Mouse (Mus musculus) midbrain, embryonic 16.5 days (tissue): ENCODE results near the gene Smim9. TPM values are rescaled to one million over a fixed set of nuclear protein-coding genes. Genes with fewer than 3 reads are reported as not detected.

Source experiments
- ATAC-seq: fragments of 200-750 bp; cut with Nextera tagmentation; 2 replicates; pipeline ENCODE4 v1.8.0; 2017; ENCODE audit warnings: moderate TSS enrichment
- H3K27ac ChIP-seq: fragments of 300-500 bp; sonication (generic); 2 replicates; pipeline ENCODE4 v1.5.1; 2014; ENCODE audit warnings: mild to moderate bottlenecking, low read length, mixed read lengths
- H3K27me3 ChIP-seq: fragments of 300-500 bp; sonication (generic); 2 replicates; pipeline ENCODE4 v1.6.1; 2014; ENCODE audit warnings: low read depth, low read length, mixed read lengths; ENCODE audit not compliant: control insufficient read depth, insufficient read depth
- H3K36me3 ChIP-seq: fragments of 300-500 bp; sonication (generic); 2 replicates; pipeline ENCODE4 v1.6.1; 2014; ENCODE audit warnings: mild to moderate bottlenecking, low read length, moderate library complexity, mixed read lengths; ENCODE audit not compliant: control insufficient read depth, insufficient read depth
- H3K4me1 ChIP-seq: fragments of 300-500 bp; sonication (generic); 2 replicates; pipeline ENCODE4 v1.6.1; 2014; ENCODE audit warnings: mild to moderate bottlenecking, low read length, mixed read lengths; ENCODE audit not compliant: control insufficient read depth, insufficient read depth
- H3K4me2 ChIP-seq: fragments of 300-500 bp; sonication (generic); 2 replicates; pipeline ENCODE4 v1.6.1; 2014; ENCODE audit warnings: mild to moderate bottlenecking, low read length, mixed read lengths
- H3K4me3 ChIP-seq: fragments of 300-500 bp; sonication (generic); 2 replicates; pipeline ENCODE4 v1.5.1; 2014; ENCODE audit warnings: low read depth, mild to moderate bottlenecking, low read length, moderate library complexity, mixed read lengths
- H3K9ac ChIP-seq: fragments of 300-500 bp; sonication (generic); 2 replicates; pipeline ENCODE4 v1.6.1; 2014; ENCODE audit warnings: low read depth, low read length, mixed read lengths
- H3K9me3 ChIP-seq: fragments of 300-500 bp; sonication (generic); replicated peaks from 2 replicates; pipeline ENCODE4 v1.6.1; 2014; ENCODE audit warnings: mild to moderate bottlenecking, low read length, mixed read lengths; ENCODE audit not compliant: control insufficient read depth, poor library complexity, severe bottlenecking
- WGBS: fragments of 180-500 bp; shearing (Covaris S2); extraction: QIAGEN DNeasy Blood & Tissue Kit; methylation state at CpG from one replicate; pipeline ENCODE4 v1.1.7; 2014; 5-methylcytosine and 5-hydroxymethylcytosine counted together
- polyA plus RNA-seq: library from polyadenylated mRNA; unstranded; fragments of >200 nt; fragmentation: Nextera tagmentation; extraction: Ambion mirVana; gene quantifications from 2 replicates; pipeline ENCODE4 v1.2.1, GENCODE M21; 2015

Smim9 gene
- polyA plus RNA-seq, 1 experiment from 2014 or later: not detected

- Histone ChIP-seq H3K27me3 (no peaks in the 10 kb centered on the region), H3K4me2 (peak within 1 kb of the TSS; percentile 69), H3K4me3 (peak within 1 kb of the TSS; percentile 51), H3K36me3 (no peaks in the 10 kb centered on the region), H3K27ac (peak within 1 kb of the TSS; percentile 50; the same call in 1 of the 2 replicates), H3K9ac (peak within 1 kb of the TSS; percentile 64), H3K4me1 (0 out of 2 replicates have a peak, but pooled peaks cover 2% of the 10 kb centered on the region), H3K9me3 (no peaks in the 10 kb centered on the region)
- 22% methylated on average over 33 of the region's 36 CpGs for WGBS
- peak; percentile 100 for ATAC-seq
These were observed 33.0 kb downstream of the Smim9 start, which contains the start of gene Mpp1 for GRCm38 (mm10) chrX:75130467-75131160. TSS of gene Mpp1 (minus strand) at chrX:75131016.

GRCm38 (mm10) chrX:75129474-75129873 lies 34.1 kb downstream of the Smim9 start:
- WGBS: 77% methylated on average over 2 of the region's 2 CpGs
- Histone ChIP-seq H3K4me2 (no peak overlapping the region), H3K27ac (no peak overlapping the region), H3K9ac (no peak overlapping the region), H3K4me1 (0 out of 2 replicates have a peak, but pooled peaks cover 2% of the 10 kb centered on the region), H3K36me3 (no peaks in the 10 kb centered on the region), H3K27me3 (no peaks in the 10 kb centered on the region), H3K4me3 (no peak overlapping the region), H3K9me3 (no peaks in the 10 kb centered on the region)
- ATAC-seq: no peak

- no peak overlapping the region for H3K4me3 ChIP-seq
- no peak for ATAC-seq
These were observed 35.1 kb downstream of the Smim9 start for GRCm38 (mm10) chrX:75128333-75128980.

GRCm38 (mm10) chrX:75126893-75127292 lies 36.7 kb downstream of the Smim9 start:
- ATAC-seq: no peak

More at GRCm38 (mm10) chrX:75128333-75128980, 35.1 kb downstream of the Smim9 start:
- 0 out of 2 replicates have a peak, but pooled peaks cover 2% of the 10 kb centered on the region for H3K4me1 ChIP-seq
- no peaks in the 10 kb centered on the region for H3K27me3 ChIP-seq
- no peak overlapping the region for H3K4me2 ChIP-seq
- no peak overlapping the region for H3K27ac ChIP-seq
- H3K36me3 ChIP-seq: no peaks in the 10 kb centered on the region
- H3K9ac ChIP-seq: no peak overlapping the region
- no peaks in the 10 kb centered on the region for H3K9me3 ChIP-seq

GRCm38 (mm10) chrX:75125606-75126005 lies 38.0 kb downstream of the Smim9 start:
- WGBS: 89% methylated on average over 3 of the region's 3 CpGs
- no peak overlapping the region for H3K4me3 ChIP-seq
- 0 out of 2 replicates have a peak, but pooled peaks cover 2% of the 10 kb centered on the region for H3K4me1 ChIP-seq
- H3K4me2 ChIP-seq: no peak overlapping the region
- H3K27me3 ChIP-seq: no peaks in the 10 kb centered on the region
- no peak for ATAC-seq
- H3K36me3 ChIP-seq: no peaks in the 10 kb centered on the region
- no peak overlapping the region for H3K27ac ChIP-seq
- no peak overlapping the region for H3K9ac ChIP-seq
- H3K9me3 ChIP-seq: no peaks in the 10 kb centered on the region

More at GRCm38 (mm10) chrX:75126893-75127292, 36.7 kb downstream of the Smim9 start:
- Histone ChIP-seq H3K9ac (no peak overlapping the region), H3K27me3 (no peaks in the 10 kb centered on the region), H3K27ac (no peak overlapping the region), H3K36me3 (no peaks in the 10 kb centered on the region), H3K4me1 (0 out of 2 replicates have a peak, but pooled peaks cover 2% of the 10 kb centered on the region), H3K9me3 (no peaks in the 10 kb centered on the region), H3K4me2 (no peak overlapping the region), H3K4me3 (no peak overlapping the region)

GRCm38 (mm10) chrX:75115550-75115949 lies 48.0 kb downstream of the Smim9 start:
- Histone ChIP-seq H3K4me1 (no peaks in the 10 kb centered on the region), H3K9me3 (no peaks in the 10 kb centered on the region), H3K27ac (no peak overlapping the region), H3K4me3 (no peak overlapping the region), H3K9ac (no peak overlapping the region), H3K36me3 (no peaks in the 10 kb centered on the region; the same call in 1 of the 2 replicates), H3K27me3 (no peaks in the 10 kb centered on the region), H3K4me2 (no peak overlapping the region)
- no peak for ATAC-seq

- Histone ChIP-seq H3K4me3 (no peak overlapping the region), H3K36me3 (peaks cover 10% of the 10 kb centered on the region; the same call in 1 of the 2 replicates), H3K27me3 (no peaks in the 10 kb centered on the region), H3K27ac (no peak overlapping the region), H3K4me2 (no peak overlapping the region), H3K9me3 (no peaks in the 10 kb centered on the region), H3K9ac (no peak overlapping the region), H3K4me1 (peaks cover 4% of the 10 kb centered on the region; the same call in 1 of the 2 replicates)
- WGBS: 90% methylated on average over 6 of the region's 6 CpGs
- ATAC-seq: no peak
These were observed 61.3 kb downstream of the Smim9 start for GRCm38 (mm10) chrX:75102293-75102692.

- Histone ChIP-seq H3K27ac (no peak overlapping the region), H3K36me3 (no peaks in the 10 kb centered on the region), H3K27me3 (no peaks in the 10 kb centered on the region), H3K9ac (no peak overlapping the region), H3K4me3 (no peak overlapping the region), H3K4me2 (no peak overlapping the region), H3K4me1 (peaks cover 9% of the 10 kb centered on the region; the same call in 1 of the 2 replicates), H3K9me3 (no peaks in the 10 kb centered on the region)
- WGBS: 89% methylated on average over 8 of the region's 8 CpGs
- ATAC-seq: no peak
These were observed 64.8 kb downstream of the Smim9 start for GRCm38 (mm10) chrX:75098799-75099198.
